Mouse (Mus musculus) stomach, postnatal 0 days (tissue): ENCODE measurements around the gene Hmces. TPM values are rescaled to one million over a fixed set of nuclear protein-coding genes. Genes with fewer than 3 reads are reported as not detected.

Experiments used
- ATAC-seq: fragments of 200-750 bp; cut with Nextera tagmentation; 2 replicates; pipeline ENCODE4 v1.8.0; 2017; ENCODE audit not compliant: low FRiP score, low TSS enrichment
- DNase-seq: peaks from one replicate; pipeline ENCODE4 v3.0.0-alpha.2; 2016; ENCODE audit warnings: low spot score
- H3K27ac ChIP-seq: fragments of 300-500 bp; sonication (generic); replicated peaks from 2 replicates; pipeline ENCODE4 v1.5.1; 2014; ENCODE audit warnings: mild to moderate bottlenecking, control low read depth
- H3K27me3 ChIP-seq: fragments of 300-500 bp; sonication (generic); 2 replicates; pipeline ENCODE4 v1.6.1; 2014; ENCODE audit warnings: low read length; ENCODE audit not compliant: control insufficient read depth, insufficient read depth
- H3K36me3 ChIP-seq: fragments of 300-500 bp; sonication (generic); 2 replicates; pipeline ENCODE4 v1.6.1; 2014; ENCODE audit warnings: low read length, mixed read lengths; ENCODE audit not compliant: control insufficient read depth, insufficient read depth
- H3K4me1 ChIP-seq: fragments of 300-500 bp; sonication (generic); replicated peaks from 2 replicates; pipeline ENCODE4 v1.6.1; 2014; ENCODE audit warnings: antibody characterized with exemption; ENCODE audit not compliant: control insufficient read depth, insufficient read depth
- H3K4me2 ChIP-seq: fragments of 300-500 bp; sonication (generic); replicated peaks from 2 replicates; pipeline ENCODE4 v1.6.1; 2014; ENCODE audit warnings: low read depth, mild to moderate bottlenecking, control low read depth, moderate library complexity
- H3K4me3 ChIP-seq: fragments of 300-500 bp; sonication (generic); 2 replicates; pipeline ENCODE4 v1.5.1; 2014; ENCODE audit warnings: low read depth, low read length, control low read depth
- H3K9ac ChIP-seq: fragments of 300-500 bp; sonication (generic); 2 replicates; pipeline ENCODE4 v1.6.1; 2014; ENCODE audit warnings: mild to moderate bottlenecking, low read length, control low read depth, mixed read lengths
- H3K9me3 ChIP-seq: fragments of 300-500 bp; sonication (generic); 2 replicates; pipeline ENCODE4 v1.6.1; 2016; ENCODE audit warnings: low read length; ENCODE audit not compliant: control insufficient read depth
- CTCF ChIP-seq: IDR thresholded peaks from 2 replicates; pipeline ENCODE4 v1.5.1; 2016; ENCODE audit warnings: antibody characterized with exemption, low read depth, mild to moderate bottlenecking, moderate library complexity
- EP300 ChIP-seq: optimal IDR thresholded peaks from 2 replicates; pipeline ENCODE3; 2016; ENCODE audit warnings: antibody characterized with exemption
- WGBS: fragments of 180-500 bp; shearing (Covaris S2); extraction: QIAGEN DNeasy Blood & Tissue Kit; methylation state at CpG from one replicate; pipeline ENCODE4 v1.1.7; 2014; 5-methylcytosine and 5-hydroxymethylcytosine counted together
- polyA plus RNA-seq: library from polyadenylated mRNA; unstranded; fragments of >200 nt; fragmentation: Nextera tagmentation; extraction: Ambion mirVana; gene quantifications from 2 replicates; pipeline ENCODE4 v1.2.1, GENCODE M21; 2015

The Hmces gene
- polyA plus RNA-seq, 1 experiment from 2014 or later: 21.3 TPM

GRCm38 (mm10) chr6:87879628-87880027 is 34.1 kb upstream of the Hmces start:
- no peak for TF ChIP-seq CTCF
- no peak for TF ChIP-seq EP300
- ATAC-seq: no peak
- H3K27ac ChIP-seq: no peak overlapping the region
- no peak overlapping the region for H3K4me3 ChIP-seq
- no peaks in the 10 kb centered on the region for H3K27me3 ChIP-seq
- H3K9me3 ChIP-seq: no peaks in the 10 kb centered on the region
- WGBS: 63% methylated on average over 3 of the region's 3 CpGs
- no peaks in the 10 kb centered on the region for H3K36me3 ChIP-seq
- DNase-seq: no peak
- H3K9ac ChIP-seq: no peak overlapping the region
- no peak overlapping the region for H3K4me2 ChIP-seq
- H3K4me1 ChIP-seq: no peaks in the 10 kb centered on the region

- no peak for ATAC-seq
- 74% methylated on average over 3 of the region's 3 CpGs for WGBS
- Histone ChIP-seq H3K4me2 (no peak overlapping the region), H3K27ac (no peak overlapping the region), H3K27me3 (no peaks in the 10 kb centered on the region), H3K4me1 (no peaks in the 10 kb centered on the region), H3K4me3 (no peak overlapping the region), H3K9me3 (no peaks in the 10 kb centered on the region), H3K9ac (no peak overlapping the region), H3K36me3 (no peaks in the 10 kb centered on the region)
- no peak for DNase-seq
- TF ChIP-seq CTCF: no peak
Observed at GRCm38 (mm10) chr6:87882221-87882620, 31.5 kb upstream of the Hmces start.

GRCm38 (mm10) chr6:87882816-87883215 is 30.9 kb upstream of the Hmces start:
- Histone ChIP-seq H3K36me3 (no peaks in the 10 kb centered on the region), H3K9me3 (no peaks in the 10 kb centered on the region), H3K4me2 (no peak overlapping the region), H3K27ac (no peak overlapping the region), H3K4me1 (no peaks in the 10 kb centered on the region), H3K4me3 (no peak overlapping the region), H3K9ac (no peak overlapping the region), H3K27me3 (no peaks in the 10 kb centered on the region)
- DNase-seq (no peak), ATAC-seq (no peak)
- WGBS: 55% methylated on average over 4 of the region's 4 CpGs
- TF ChIP-seq EP300 (no peak), CTCF (no peak)

- Histone ChIP-seq H3K4me2 (no peak overlapping the region), H3K9me3 (no peaks in the 10 kb centered on the region), H3K4me1 (no peaks in the 10 kb centered on the region), H3K27ac (no peak overlapping the region), H3K27me3 (no peaks in the 10 kb centered on the region), H3K9ac (no peak overlapping the region), H3K36me3 (peaks cover 13% of the 10 kb centered on the region), H3K4me3 (no peak overlapping the region)
- no peak for TF ChIP-seq EP300
- no peak for TF ChIP-seq CTCF
- ATAC-seq (no peak), DNase-seq (no peak)
- 32% methylated on average over 1 of the region's 1 CpGs for WGBS
Observed at GRCm38 (mm10) chr6:87886721-87887120, 27.0 kb upstream of the Hmces start.

DNA sequence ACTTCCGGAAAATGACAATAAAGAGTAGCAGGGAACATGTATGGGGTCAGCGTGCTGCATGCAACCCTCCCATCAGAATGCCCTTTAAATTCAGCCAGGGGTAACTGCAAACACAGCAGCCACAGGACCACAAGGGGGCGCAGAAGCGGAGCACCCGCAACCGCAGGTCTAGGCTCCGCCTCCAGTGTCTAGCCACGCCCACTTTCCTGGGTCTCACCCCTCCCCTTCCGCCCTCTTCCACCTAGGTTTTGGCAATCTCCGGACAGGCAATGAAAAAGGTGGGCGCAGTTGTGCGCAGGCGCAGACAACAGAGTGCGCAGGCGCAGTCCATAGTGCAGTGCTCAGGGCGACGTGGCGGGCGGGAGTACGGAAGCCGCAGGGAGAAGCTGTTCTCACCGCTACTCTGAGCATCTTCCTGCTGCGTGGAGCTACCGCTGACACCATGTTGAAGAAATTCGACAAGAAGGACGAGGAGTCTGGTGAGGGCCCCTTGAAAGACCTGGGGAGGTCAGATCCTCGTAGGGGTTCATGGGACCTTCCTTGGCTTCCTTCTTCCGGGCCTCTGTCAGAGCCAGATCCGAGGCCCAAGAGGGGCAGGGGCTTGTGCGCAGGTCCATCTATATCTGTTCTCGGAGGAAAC is 26.0 kb upstream of the Hmces start, which contains the start of gene Copg1:
Gene Copg1, plus strand, starts transcription at position 221 of the 640 bp plus-strand sequence.
- Histone ChIP-seq H3K4me3 (peak within 1 kb of the TSS; percentile 79), H3K27me3 (no peaks in the 10 kb centered on the region), H3K36me3 (peaks cover 18% of the 10 kb centered on the region), H3K27ac (peak within 1 kb of the TSS; percentile 84), H3K4me1 (no peaks in the 10 kb centered on the region), H3K4me2 (peak within 1 kb of the TSS; percentile 88), H3K9me3 (no peaks in the 10 kb centered on the region), H3K9ac (peak within 1 kb of the TSS; percentile 85)
- TF ChIP-seq EP300 (no peak), CTCF (peak; percentile 99)
- DNase-seq (peak; percentile 100), ATAC-seq (peak; percentile 95)
- WGBS: 1% methylated on average over 31 of the region's 31 CpGs

- DNase-seq (no peak), ATAC-seq (no peak)
- Histone ChIP-seq H3K36me3 (peaks cover 56% of the 10 kb centered on the region), H3K9ac (no peak overlapping the region), H3K9me3 (no peaks in the 10 kb centered on the region), H3K4me2 (no peak overlapping the region), H3K4me3 (no peak overlapping the region), H3K27ac (no peak overlapping the region), H3K4me1 (no peaks in the 10 kb centered on the region), H3K27me3 (no peaks in the 10 kb centered on the region)
- TF ChIP-seq EP300 (no peak), CTCF (no peak)
- 88% methylated on average over 7 of the region's 7 CpGs for WGBS
Observed at GRCm38 (mm10) chr6:87893931-87894330, 19.8 kb upstream of the Hmces start.
